In genomic region chr6:32940299-32940698, GRCm38 (mm10) we compare ENCODE assay signal across 16 mouse cellular contexts.
A peak's percentile ranks its signal among the peaks of the same experiment; 100 is the strongest.
DNase-seq lines count a peak whose midpoint lies in the region; ATAC-seq and TF ChIP-seq lines count a peak whose summit lies in the region.
"Had no signal": no experiment of that assay in that cellular context is flagged by ENCODE, and none has a peak within 500 bp of the region (broad histone marks: within the 10 kb centered on the region; RNA-seq: fewer than 3 reads in every experiment).

No protein-coding gene starts in this region.

- no peak overlapping the region for H3K27ac ChIP-seq in heart, embryonic 11.5 days (ENCODE audit: low read depth, low read length)
- no peak overlapping the region for H3K27ac ChIP-seq in kidney, embryonic 16.5 days (ENCODE audit: low read length)
- H3K27ac ChIP-seq in lung, postnatal 0 days (ENCODE audit: low read length) = no peak overlapping the region
- no peak overlapping the region for H3K27ac ChIP-seq in midbrain, embryonic 16.5 days (ENCODE audit: low read length)
- H3K27ac ChIP-seq: forebrain, embryonic 15.5 days; liver, embryonic 15.5 days; midbrain, embryonic 12.5 days; neural tube, embryonic 12.5 days had no signal

- DNase-seq in heart, adult 8-10 months (ENCODE audit: low spot score) = no peak
- no peak for DNase-seq in kidney, adult 11 months
- DNase-seq in lung, postnatal 0 days (ENCODE audit: low spot score) = no peak
- no peak for DNase-seq in lung, postnatal 4 days
- DNase-seq: cerebellum, adult 2 months; gastrocnemius, postnatal 36 days; heart, postnatal 4 days had no signal

- no peak overlapping the region for H3K4me3 ChIP-seq in heart, embryonic 11.5 days (ENCODE audit: low read depth, low read length)
- no peak overlapping the region for H3K4me3 ChIP-seq in kidney, embryonic 16.5 days (ENCODE audit: low read length)
- H3K4me3 ChIP-seq in lung, postnatal 0 days (ENCODE audit: low read depth, low read length) = no peak overlapping the region
- H3K4me3 ChIP-seq in midbrain, embryonic 16.5 days (ENCODE audit: low read depth, low read length) = no peak overlapping the region
- H3K4me3 ChIP-seq: forebrain, embryonic 15.5 days; liver, embryonic 15.5 days; midbrain, embryonic 12.5 days; neural tube, embryonic 12.5 days had no signal

- TF ChIP-seq CTCF in lung, postnatal 0 days (IDR thresholded peaks at IDR 0.05) = no peak

- peak overlapping the region; percentile 20 for H3K4me2 ChIP-seq in heart, embryonic 11.5 days
- peak overlapping the region; percentile 21; the same call in 1 of the 2 replicates for H3K4me2 ChIP-seq in kidney, embryonic 16.5 days (replicated peaks; ENCODE audit: low read depth, low read length)
- H3K4me2 ChIP-seq in lung, postnatal 0 days (replicated peaks; ENCODE audit: low read depth, low read length) = peak overlapping the region; percentile 17; the same call in 1 of the 2 replicates
- H3K4me2 ChIP-seq in midbrain, embryonic 16.5 days (ENCODE audit: low read length) = no peak overlapping the region
- H3K4me2 ChIP-seq: forebrain, embryonic 15.5 days; liver, embryonic 15.5 days; midbrain, embryonic 12.5 days; neural tube, embryonic 12.5 days had no signal

- ATAC-seq in heart, embryonic 11.5 days (replicated peaks; ENCODE audit: insufficient number of reproducible peaks, low FRiP score, low TSS enrichment) = no peak
- peak; percentile 39; the same call in 1 of the 2 replicates for ATAC-seq in kidney, embryonic 16.5 days (ENCODE audit: low FRiP score, low TSS enrichment)
- no peak for ATAC-seq in lung, postnatal 0 days
- no peak for ATAC-seq in midbrain, embryonic 16.5 days
- ATAC-seq: forebrain, embryonic 15.5 days; hindbrain, embryonic 16.5 days; intestine, postnatal 0 days had no signal

- H3K27me3 ChIP-seq in heart, embryonic 11.5 days (ENCODE audit: control insufficient read depth, insufficient read depth, low read length) = no peaks in the 10 kb centered on the region
- H3K27me3 ChIP-seq in kidney, embryonic 16.5 days (ENCODE audit: insufficient read depth, low read length) = no peaks in the 10 kb centered on the region
- no peaks in the 10 kb centered on the region for H3K27me3 ChIP-seq in lung, postnatal 0 days (replicated peaks; ENCODE audit: insufficient read depth, low read length)
- no peaks in the 10 kb centered on the region for H3K27me3 ChIP-seq in midbrain, embryonic 16.5 days (ENCODE audit: control insufficient read depth, insufficient read depth, low read depth, low read length)
- H3K27me3 ChIP-seq: forebrain, embryonic 15.5 days; liver, embryonic 15.5 days; midbrain, embryonic 12.5 days; neural tube, embryonic 12.5 days had no signal

- no peaks in the 10 kb centered on the region for H3K9me3 ChIP-seq in heart, embryonic 11.5 days (replicated peaks; ENCODE audit: control insufficient read depth, low read length)
- no peaks in the 10 kb centered on the region for H3K9me3 ChIP-seq in kidney, embryonic 16.5 days (ENCODE audit: low read length)
- H3K9me3 ChIP-seq in lung, postnatal 0 days (ENCODE audit: low read length) = no peaks in the 10 kb centered on the region
- H3K9me3 ChIP-seq in midbrain, embryonic 16.5 days (replicated peaks; ENCODE audit: control insufficient read depth, low read length, poor library complexity, severe bottlenecking) = no peaks in the 10 kb centered on the region
- H3K9me3 ChIP-seq: forebrain, embryonic 15.5 days; liver, embryonic 15.5 days; midbrain, embryonic 12.5 days; neural tube, embryonic 12.5 days had no signal

- H3K9ac ChIP-seq in heart, embryonic 11.5 days (ENCODE audit: low read depth, low read length) = no peak overlapping the region
- no peak overlapping the region for H3K9ac ChIP-seq in kidney, embryonic 16.5 days (replicated peaks; ENCODE audit: low read length)
- H3K9ac ChIP-seq in lung, postnatal 0 days (replicated peaks; ENCODE audit: low read depth) = no peak overlapping the region
- no peak overlapping the region for H3K9ac ChIP-seq in midbrain, embryonic 16.5 days (ENCODE audit: low read depth, low read length)
- H3K9ac ChIP-seq: forebrain, embryonic 15.5 days; liver, embryonic 15.5 days; midbrain, embryonic 12.5 days; neural tube, embryonic 12.5 days had no signal

- peaks cover 18% of the 10 kb centered on the region for H3K4me1 ChIP-seq in heart, embryonic 11.5 days (ENCODE audit: control insufficient read depth, insufficient read depth, low read length)
- peaks cover 9% of the 10 kb centered on the region for H3K4me1 ChIP-seq in kidney, embryonic 16.5 days (ENCODE audit: insufficient read depth, low read length)
- no peaks in the 10 kb centered on the region for H3K4me1 ChIP-seq in lung, postnatal 0 days (ENCODE audit: insufficient read depth, low read depth, low read length)
- H3K4me1 ChIP-seq in midbrain, embryonic 16.5 days (ENCODE audit: control insufficient read depth, insufficient read depth, low read length) = 0 out of 2 replicates have a peak, but pooled peaks cover 2% of the 10 kb centered on the region

- no peak for TF ChIP-seq EP300 in lung, postnatal 0 days (IDR thresholded peaks at IDR 0.05)

- WGBS in heart, embryonic 11.5 days (ENCODE audit: insufficient replicate concordance) = 27% methylated on average over 11 of the region's 11 CpGs
- WGBS in kidney, embryonic 16.5 days = 33% methylated on average over 11 of the region's 11 CpGs
- 43% methylated on average over 11 of the region's 11 CpGs for WGBS in lung, postnatal 0 days
- 76% methylated on average over 11 of the region's 11 CpGs for WGBS in midbrain, embryonic 16.5 days

- no peaks in the 10 kb centered on the region for H3K36me3 ChIP-seq in heart, embryonic 11.5 days (ENCODE audit: control insufficient read depth, insufficient read depth, low read length)
- H3K36me3 ChIP-seq in kidney, embryonic 16.5 days (ENCODE audit: insufficient read depth, low read length) = no peaks in the 10 kb centered on the region
- H3K36me3 ChIP-seq in lung, postnatal 0 days (ENCODE audit: insufficient read depth, low read length) = no peaks in the 10 kb centered on the region
- H3K36me3 ChIP-seq in midbrain, embryonic 16.5 days (ENCODE audit: control insufficient read depth, insufficient read depth, low read length) = no peaks in the 10 kb centered on the region
- H3K36me3 ChIP-seq: forebrain, embryonic 15.5 days; liver, embryonic 15.5 days; midbrain, embryonic 12.5 days; neural tube, embryonic 12.5 days had no signal
